Mouse (Mus musculus) midbrain, embryonic 14.5 days (tissue): ENCODE measurements around the gene Adamts14. TPM values are rescaled to one million over a fixed set of nuclear protein-coding genes. Genes with fewer than 3 reads are reported as not detected.

Experiments
- ATAC-seq: fragments of 200-750 bp; cut with Nextera tagmentation; 2 replicates; pipeline ENCODE4 v1.8.0; 2017; ENCODE audit warnings: moderate number of reproducible peaks, moderate library complexity; ENCODE audit not compliant: low FRiP score, low TSS enrichment
- DNase-seq: peaks from one replicate; pipeline ENCODE4 v3.0.0-alpha.2; 2015
- H3K27ac ChIP-seq: fragments of 300-500 bp; sonication (generic); replicated peaks from 2 replicates; pipeline ENCODE4 v1.5.1; 2014; ENCODE audit warnings: mild to moderate bottlenecking, low read depth, low read length, moderate library complexity
- H3K27me3 ChIP-seq: fragments of 300-500 bp; sonication (generic); 2 replicates; pipeline ENCODE4 v1.6.1; 2014; ENCODE audit warnings: low read length, control low read depth, mixed read lengths; ENCODE audit not compliant: control insufficient read depth, insufficient read depth
- H3K36me3 ChIP-seq: fragments of 300-500 bp; sonication (generic); 2 replicates; pipeline ENCODE4 v1.6.1; 2014; ENCODE audit warnings: low read length, control low read depth; ENCODE audit not compliant: control insufficient read depth, insufficient read depth
- H3K4me1 ChIP-seq: fragments of 300-500 bp; sonication (generic); 2 replicates; pipeline ENCODE4 v1.6.1; 2014; ENCODE audit warnings: mild to moderate bottlenecking, antibody characterized with exemption, low read length, control low read depth; ENCODE audit not compliant: control insufficient read depth, insufficient read depth
- H3K4me2 ChIP-seq: fragments of 300-500 bp; sonication (generic); 2 replicates; pipeline ENCODE4 v1.6.1; 2014; ENCODE audit warnings: mild to moderate bottlenecking, low read length, moderate library complexity
- H3K4me3 ChIP-seq: fragments of 300-500 bp; sonication (generic); replicated peaks from 2 replicates; pipeline ENCODE4 v1.5.1; 2014; ENCODE audit warnings: low read depth, low read length
- H3K9ac ChIP-seq: fragments of 300-500 bp; sonication (generic); replicated peaks from 2 replicates; pipeline ENCODE4 v1.6.1; 2014; ENCODE audit warnings: mild to moderate bottlenecking, low read length, moderate library complexity
- H3K9me3 ChIP-seq: fragments of 300-500 bp; sonication (generic); 2 replicates; pipeline ENCODE4 v1.6.1; 2016; ENCODE audit warnings: low read length, control low read depth, mixed read lengths; ENCODE audit not compliant: control insufficient read depth
- WGBS: fragments of 180-500 bp; shearing (Covaris S2); extraction: QIAGEN DNeasy Blood & Tissue Kit; methylation state at CpG from one replicate; pipeline ENCODE4 v1.1.7; 2014; 5-methylcytosine and 5-hydroxymethylcytosine counted together
- polyA plus RNA-seq: library from polyadenylated mRNA; unstranded; fragments of >200 nt; fragmentation: Nextera tagmentation; extraction: Ambion mirVana; gene quantifications from 2 replicates; pipeline ENCODE4 v1.2.1, GENCODE M21; 2014

The Adamts14 gene
- polyA plus RNA-seq, 1 experiment from 2014 or later: 0.22 TPM

DNA sequence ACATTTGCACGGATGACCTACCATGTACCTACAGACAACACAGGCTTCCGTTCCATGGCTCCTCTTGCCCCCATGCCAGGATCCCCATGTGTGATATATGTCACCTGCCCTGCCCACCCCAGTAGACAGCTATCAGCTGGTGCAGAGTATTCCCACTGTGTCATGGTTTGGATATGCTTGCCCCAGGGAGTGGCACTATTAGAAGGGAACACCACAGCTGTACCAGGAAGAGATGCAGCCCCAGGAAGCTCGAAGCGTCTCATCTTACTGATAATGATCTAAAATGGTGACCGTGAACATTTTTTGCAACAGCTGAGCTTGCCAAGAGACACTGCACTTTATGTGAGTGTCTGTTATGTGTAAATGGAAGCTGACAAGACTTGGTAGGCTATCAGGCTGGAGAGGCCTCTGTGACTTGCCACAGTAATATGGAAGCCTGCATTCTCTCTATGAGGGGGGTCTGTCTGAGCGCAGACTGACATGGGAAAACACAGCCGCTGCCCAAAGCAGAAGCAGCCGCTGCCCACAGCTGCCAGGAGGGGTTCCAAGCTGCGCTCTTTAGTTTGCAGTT lies 65.0 kb downstream of the Adamts14 start:
- no peaks in the 10 kb centered on the region for H3K27me3 ChIP-seq
- H3K9ac ChIP-seq: no peak overlapping the region
- no peaks in the 10 kb centered on the region for H3K36me3 ChIP-seq
- DNase-seq: no peak
- H3K4me2 ChIP-seq: no peak overlapping the region
- H3K4me3 ChIP-seq: no peak overlapping the region
- no peak overlapping the region for H3K27ac ChIP-seq
- H3K4me1 ChIP-seq: no peaks in the 10 kb centered on the region
- no peaks in the 10 kb centered on the region for H3K9me3 ChIP-seq
- WGBS: 89% methylated on average over 9 of the region's 9 CpGs
- no peak for ATAC-seq

DNA sequence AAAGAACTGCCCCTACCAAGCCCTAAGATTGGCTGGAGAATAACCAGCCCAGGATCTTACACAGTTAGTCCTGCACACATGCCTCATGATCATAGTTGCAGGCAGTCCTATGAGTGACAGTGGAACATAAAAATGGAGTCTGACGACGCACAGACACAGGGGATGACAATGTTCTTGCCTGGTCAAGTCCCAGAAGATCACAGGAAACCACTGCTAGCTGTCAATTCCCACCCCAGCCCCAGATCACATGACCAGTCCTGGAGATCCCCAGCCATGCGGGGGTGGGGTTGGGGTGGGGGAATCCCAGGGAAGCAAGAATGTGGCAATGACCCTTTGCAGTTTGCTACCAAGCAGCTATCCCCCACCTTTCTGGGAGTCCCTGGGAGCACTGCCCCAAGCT lies 69.3 kb downstream of the Adamts14 start:
- DNase-seq (no peak), ATAC-seq (no peak)
- Histone ChIP-seq H3K36me3 (no peaks in the 10 kb centered on the region), H3K4me1 (no peaks in the 10 kb centered on the region), H3K9me3 (no peaks in the 10 kb centered on the region), H3K27ac (no peak overlapping the region), H3K27me3 (no peaks in the 10 kb centered on the region), H3K9ac (no peak overlapping the region), H3K4me3 (no peak overlapping the region), H3K4me2 (no peak overlapping the region)
- WGBS: 70% methylated on average over 3 of the region's 3 CpGs

DNA sequence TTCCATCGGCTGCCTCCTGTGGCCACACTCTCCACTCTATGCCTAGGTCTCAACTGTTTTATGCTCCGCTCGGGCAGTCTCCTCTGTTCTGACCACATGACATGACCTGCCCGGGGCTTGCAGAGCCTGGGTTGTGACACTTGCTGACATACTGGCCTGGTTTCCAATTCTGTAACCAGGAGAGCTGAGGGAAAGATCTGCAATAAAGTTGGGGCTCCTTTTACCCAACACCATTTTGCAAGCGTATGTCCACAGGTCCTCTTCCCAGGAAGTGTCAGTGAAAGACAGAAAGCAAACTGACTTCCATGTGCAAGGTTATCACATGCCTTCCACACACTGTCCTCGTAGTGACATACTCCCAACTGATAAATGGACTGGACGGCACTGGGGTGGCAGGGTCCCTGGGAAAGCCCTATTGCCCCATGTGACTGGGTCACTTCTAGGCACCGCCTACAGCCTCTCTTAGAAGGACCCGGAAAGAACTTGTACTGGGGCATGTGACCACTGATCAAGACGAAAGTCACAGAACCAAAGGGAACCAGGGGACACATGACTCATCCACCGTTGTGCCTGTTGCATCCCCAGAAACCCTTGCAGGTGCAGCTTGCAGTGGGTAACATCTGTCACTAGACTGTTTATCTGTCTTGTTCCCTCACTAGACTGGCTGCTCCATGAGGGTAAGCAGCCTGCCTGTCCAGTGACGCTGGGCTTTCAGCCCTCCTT lies 71.5 kb downstream of the Adamts14 start:
- no peaks in the 10 kb centered on the region for H3K36me3 ChIP-seq
- H3K27me3 ChIP-seq: no peaks in the 10 kb centered on the region
- no peak overlapping the region for H3K4me3 ChIP-seq
- no peak overlapping the region for H3K4me2 ChIP-seq
- H3K27ac ChIP-seq: no peak overlapping the region
- DNase-seq: no peak
- no peak for ATAC-seq
- H3K9me3 ChIP-seq: no peaks in the 10 kb centered on the region
- WGBS: 80% methylated on average over 12 of the region's 12 CpGs
- no peak overlapping the region for H3K9ac ChIP-seq
- no peaks in the 10 kb centered on the region for H3K4me1 ChIP-seq

DNA sequence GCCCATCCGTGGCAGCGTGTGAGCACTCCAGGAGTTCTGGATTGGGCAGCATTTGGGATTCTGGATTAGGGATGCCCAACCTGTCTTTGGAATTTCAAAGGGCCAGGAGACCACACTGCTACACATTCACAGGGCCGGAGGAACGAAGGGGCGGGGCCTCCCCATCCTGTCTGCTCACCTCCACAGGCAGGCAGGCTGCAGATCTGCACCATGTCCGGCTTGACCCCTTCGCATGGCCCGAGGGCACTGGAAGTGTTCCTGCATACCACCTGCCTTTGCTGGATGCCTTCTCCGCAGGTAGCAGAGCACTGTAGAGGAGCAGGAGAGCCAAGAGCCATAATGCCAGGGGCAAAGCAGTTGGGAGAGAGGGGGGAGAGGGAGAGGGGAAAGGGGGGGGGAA lies 72.2 kb downstream of the Adamts14 start:
- H3K9ac ChIP-seq: no peak overlapping the region
- no peaks in the 10 kb centered on the region for H3K27me3 ChIP-seq
- DNase-seq: no peak
- no peaks in the 10 kb centered on the region for H3K36me3 ChIP-seq
- ATAC-seq: no peak
- H3K9me3 ChIP-seq: no peaks in the 10 kb centered on the region
- H3K4me3 ChIP-seq: no peak overlapping the region
- no peak overlapping the region for H3K4me2 ChIP-seq
- 42% methylated on average over 9 of the region's 9 CpGs for WGBS
- no peaks in the 10 kb centered on the region for H3K4me1 ChIP-seq
- H3K27ac ChIP-seq: no peak overlapping the region

DNA sequence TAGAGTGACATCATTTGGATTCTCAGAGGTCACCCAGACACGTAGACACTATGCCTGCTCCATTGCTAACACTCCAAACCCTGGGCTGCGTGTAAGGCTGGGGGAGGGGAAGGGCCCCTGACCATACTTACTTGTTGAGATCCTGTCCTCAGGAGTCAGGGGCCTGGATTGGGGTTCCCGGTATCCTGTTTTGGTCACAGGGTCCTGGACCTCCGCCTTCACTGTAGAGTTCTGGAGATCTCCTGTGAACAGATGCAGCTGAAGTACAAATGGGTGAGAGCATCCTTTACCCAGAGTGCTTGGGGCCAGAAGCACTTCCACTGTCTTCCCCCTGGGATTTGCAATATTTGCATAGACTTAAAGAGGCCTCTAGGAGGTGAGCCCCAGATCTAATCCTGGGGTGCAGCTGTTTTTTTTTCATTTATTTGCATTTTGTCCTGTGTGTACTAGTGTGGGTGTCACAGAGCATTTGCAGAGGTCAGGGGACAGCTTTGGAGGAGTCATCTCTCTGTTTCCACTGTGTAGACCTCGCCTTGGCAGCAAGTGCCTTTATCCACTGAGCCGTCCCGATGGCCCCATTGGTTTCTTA lies 72.9 kb downstream of the Adamts14 start:
- Histone ChIP-seq H3K4me1 (no peaks in the 10 kb centered on the region), H3K9me3 (no peaks in the 10 kb centered on the region), H3K36me3 (no peaks in the 10 kb centered on the region), H3K27me3 (no peaks in the 10 kb centered on the region), H3K4me3 (no peak overlapping the region), H3K9ac (no peak overlapping the region), H3K4me2 (no peak overlapping the region), H3K27ac (no peak overlapping the region)
- DNase-seq (no peak), ATAC-seq (no peak)
- 58% methylated on average over 7 of the region's 7 CpGs for WGBS

DNA sequence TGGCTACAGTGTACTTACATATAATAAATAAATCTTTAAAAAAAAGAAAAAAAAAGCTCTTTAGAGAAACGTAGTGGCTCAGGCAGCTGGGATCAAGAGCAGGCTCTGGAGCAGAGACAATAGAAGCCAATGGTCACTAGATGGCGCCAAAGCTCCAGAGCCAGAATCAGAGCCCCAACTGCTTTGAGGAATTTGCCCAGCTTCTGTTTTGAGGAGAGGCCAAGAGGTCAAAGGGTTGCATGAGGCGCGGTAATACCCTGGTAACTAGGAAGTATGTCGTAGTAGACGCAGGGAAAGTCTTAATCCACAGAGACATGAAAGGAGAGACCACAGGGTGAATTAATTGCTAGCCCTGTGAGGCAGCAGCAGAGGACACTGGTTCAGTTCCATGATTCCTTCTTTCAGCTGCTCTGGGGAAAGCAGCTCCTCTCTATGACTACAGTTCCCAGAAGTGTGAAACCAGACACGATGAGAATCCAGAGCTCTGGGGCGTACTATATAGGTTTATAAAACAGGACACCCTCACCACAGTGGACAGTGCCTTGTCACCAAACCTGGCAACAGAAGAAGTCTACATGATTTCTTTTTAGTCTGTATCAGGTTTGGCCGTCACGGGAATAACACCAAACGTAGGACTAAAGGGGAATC lies 73.5 kb downstream of the Adamts14 start:
- Histone ChIP-seq H3K4me1 (no peaks in the 10 kb centered on the region), H3K4me3 (no peak overlapping the region), H3K9me3 (no peaks in the 10 kb centered on the region), H3K27ac (no peak overlapping the region), H3K36me3 (no peaks in the 10 kb centered on the region), H3K27me3 (no peaks in the 10 kb centered on the region), H3K9ac (no peak overlapping the region), H3K4me2 (no peak overlapping the region)
- DNase-seq (peak; percentile 93), ATAC-seq (no peak)
- 15% methylated on average over 11 of the region's 11 CpGs for WGBS

DNA sequence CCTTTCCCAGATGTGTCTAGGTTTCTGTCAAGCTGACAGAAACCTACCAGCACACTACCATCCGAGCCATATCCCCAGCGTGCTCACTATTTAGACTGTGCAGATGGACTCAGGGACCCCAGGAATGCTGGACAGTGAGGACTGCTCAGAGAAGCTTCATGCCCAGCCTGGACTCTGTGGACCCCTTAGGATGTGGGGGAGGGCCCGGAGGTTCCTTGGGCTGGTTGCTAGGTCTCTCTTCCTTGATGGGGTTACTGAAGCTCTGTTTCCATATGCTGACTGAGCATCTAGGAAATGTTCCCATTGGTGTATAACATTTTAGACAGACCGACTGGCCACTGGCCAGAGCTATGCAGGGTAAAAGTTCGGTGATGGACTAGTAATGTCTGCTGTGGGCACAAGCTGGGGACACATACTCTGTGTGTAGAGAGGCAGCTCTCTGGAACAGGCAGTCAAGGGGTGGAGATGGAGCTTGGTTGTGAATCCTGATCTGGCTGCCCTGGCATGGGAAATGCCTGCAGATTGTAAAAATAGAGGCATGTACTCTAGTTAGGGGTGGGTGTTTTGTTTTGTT lies 77.4 kb downstream of the Adamts14 start:
- Histone ChIP-seq H3K4me1 (no peaks in the 10 kb centered on the region), H3K27me3 (no peaks in the 10 kb centered on the region), H3K27ac (no peak overlapping the region), H3K4me2 (no peak overlapping the region), H3K36me3 (no peaks in the 10 kb centered on the region), H3K9me3 (no peaks in the 10 kb centered on the region), H3K9ac (no peak overlapping the region), H3K4me3 (no peak overlapping the region)
- 92% methylated on average over 5 of the region's 5 CpGs for WGBS
- DNase-seq (no peak), ATAC-seq (no peak)

DNA sequence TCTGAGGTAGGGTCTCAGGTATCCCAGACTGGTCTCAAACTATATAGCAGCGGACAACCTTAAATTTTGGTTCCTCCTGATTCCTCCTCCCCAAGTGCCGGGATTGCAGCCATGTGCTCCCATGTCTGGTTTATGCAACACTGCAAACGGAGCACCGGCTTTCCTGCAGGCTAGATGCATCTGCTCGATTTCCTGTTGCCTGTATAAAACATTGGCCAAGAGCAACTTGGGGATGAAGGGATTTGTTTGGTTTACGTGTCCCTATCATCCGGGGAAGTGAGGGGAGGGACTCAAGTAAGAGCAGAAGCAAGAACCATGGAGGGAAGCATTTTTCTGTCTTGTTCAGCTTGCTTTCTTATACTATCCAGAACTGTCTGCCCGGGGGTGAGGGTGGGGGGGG lies 78.0 kb downstream of the Adamts14 start:
- Histone ChIP-seq H3K27ac (no peak overlapping the region), H3K9ac (no peak overlapping the region), H3K4me2 (no peak overlapping the region), H3K4me1 (no peaks in the 10 kb centered on the region), H3K27me3 (no peaks in the 10 kb centered on the region), H3K4me3 (no peak overlapping the region), H3K9me3 (no peaks in the 10 kb centered on the region), H3K36me3 (no peaks in the 10 kb centered on the region)
- DNase-seq: no peak
- WGBS: 88% methylated on average over 8 of the region's 8 CpGs
- ATAC-seq: no peak
